Comparison of ENCODE assay signal across 10 mouse cellular contexts in genomic region chr11:101058726-101059125, GRCm38 (mm10). TPM values are rescaled to one million over a fixed set of nuclear protein-coding genes. Genes with fewer than 3 reads are reported as not detected.
A peak's percentile ranks its signal among the peaks of the same experiment; 100 is the strongest.
DNase-seq lines count a peak whose midpoint lies in the region; ATAC-seq and TF ChIP-seq lines count a peak whose summit lies in the region.
"Had no signal": no experiment of that assay in that cellular context is flagged by ENCODE, and none has a peak within 500 bp of the region (broad histone marks: within the 10 kb centered on the region; RNA-seq: fewer than 3 reads in every experiment).

No protein-coding gene starts in this region.

- H3K36me3 ChIP-seq in heart, adult 2 months (ENCODE audit: control insufficient read depth, insufficient read depth, low read length), result peaks cover 15% of the 10 kb centered on the region; the same call in 1 of the 2 replicates
- peaks cover 18% of the 10 kb centered on the region for H3K36me3 ChIP-seq in intestine, postnatal 0 days (ENCODE audit: control insufficient read depth, insufficient read depth)

- no peaks in the 10 kb centered on the region for H3K9me3 ChIP-seq in intestine, postnatal 0 days (ENCODE audit: control insufficient read depth)

- peak; percentile 58 for TF ChIP-seq POLR2A in heart, adult 2 months (IDR thresholded peaks at IDR 0.05; ENCODE audit: insufficient read depth, low read depth, low read length)

- TF ChIP-seq EP300 in heart, adult 2 months (IDR thresholded peaks at IDR 0.05; ENCODE audit: insufficient read depth, low read depth, low read length), result peak; percentile 97

- H3K4me3 ChIP-seq in heart, adult 2 months, result 0 out of 2 replicates have a peak overlapping the region, but pooled peaks have one; percentile 12
- H3K4me3 ChIP-seq in intestine, postnatal 0 days (ENCODE audit: low read depth, low read length), result no peak overlapping the region

- 21% methylated on average over 5 of the region's 5 CpGs for WGBS in heart, adult 2 months
- 36% methylated on average over 5 of the region's 5 CpGs for WGBS in intestine, postnatal 0 days

- H3K27me3 ChIP-seq in heart, adult 2 months (ENCODE audit: control insufficient read depth, insufficient read depth, low read length), result no peaks in the 10 kb centered on the region
- no peaks in the 10 kb centered on the region for H3K27me3 ChIP-seq in intestine, postnatal 0 days (replicated peaks; ENCODE audit: control insufficient read depth, insufficient read depth, low read length)

- ATAC-seq in intestine, postnatal 0 days, result no peak

- no peak overlapping the region for H3K4me2 ChIP-seq in intestine, postnatal 0 days (replicated peaks; ENCODE audit: low read depth)

- H3K9ac ChIP-seq in heart, adult 2 months (ENCODE audit: low read depth, low read length), result peak overlapping the region; percentile 41; the same call in 1 of the 2 replicates
- H3K9ac ChIP-seq in intestine, postnatal 0 days (ENCODE audit: low read depth, low read length), result no peak overlapping the region

- H3K79me2 ChIP-seq in heart, adult 2 months (replicated peaks; ENCODE audit: control insufficient read depth, insufficient read depth, low read length), result no peaks in the 10 kb centered on the region

- TF ChIP-seq CTCF in heart, adult 2 months (IDR thresholded peaks at IDR 0.05), result no peak
- TF ChIP-seq CTCF in intestine, postnatal 0 days (IDR thresholded peaks at IDR 0.05; ENCODE audit: low read depth), result no peak

- intact Hi-C loops in heart, adult 2 months (cut with DNase I), result loop anchor here (1.0 to 2.0 kb wide), 2 partner anchors 75 to 166 kb away; no protein-coding TSS in a partner anchor
- intact Hi-C loops in left cerebral cortex, postnatal 14 days (cut with DNase I), result loop anchor here (2.0 to 5.0 kb wide), 2 partner anchors 46 to 76 kb away; no protein-coding TSS in a partner anchor

- H3K27ac ChIP-seq in heart, adult 2 months, result peak overlapping the region; percentile 92
- H3K27ac ChIP-seq in intestine, postnatal 0 days (ENCODE audit: low read depth, low read length), result peak overlapping the region; percentile 21; the same call in 1 of the 2 replicates

- H3K4me1 ChIP-seq in heart, adult 2 months (ENCODE audit: control insufficient read depth, insufficient read depth, low read length), result peaks cover 46% of the 10 kb centered on the region
- peaks cover 24% of the 10 kb centered on the region for H3K4me1 ChIP-seq in intestine, postnatal 0 days (replicated peaks; ENCODE audit: control insufficient read depth, insufficient read depth, low read length)

- peak; percentile 22 for DNase-seq in kidney, adult 9 months
- no peak for DNase-seq in kidney, adult 11 months
- peak; percentile 33 for DNase-seq in brain, adult 2 months (ENCODE audit: low read depth, low spot score)
- peak; percentile 64 to 75 for DNase-seq in heart, adult 2 months
- no peak for DNase-seq in cerebellum, postnatal 36 days
- no peak for DNase-seq in ovary, adult 18-20 months (ENCODE audit: low spot score)
- no peak for DNase-seq in left cerebral cortex, postnatal 14 days (ENCODE audit: low spot score in 2 of 2)
- DNase-seq: cerebellum, adult 18-20 months; layer of hippocampus, postnatal 36 days had no signal

RNA-seq across cellular contexts. Expression of gene Naglu, which starts 11.1 kb away (rescaled TPM):
- total RNA-seq in heart, adult 2 months (2021), result 1 to 10 TPM; 7.4 to 8.3 TPM
- 11.0 and 14.3 TPM in 2 replicates for polyA plus RNA-seq in heart, adult 2 months (2012; rRNA removed)
- 25.6 and 25.8 TPM in 2 replicates for polyA plus RNA-seq in intestine, postnatal 0 days (2015; fragmentation: Nextera tagmentation; extraction: Ambion mirVana)
- total RNA-seq in left cerebral cortex, postnatal 14 days (2021), result 10 to 100 TPM in 1 of 2 experiments, 1 to 10 TPM in 1; 7.3 to 11.9 TPM

RNA-seq across cellular contexts. Expression of gene Hsd17b1, which starts 19.5 kb away (rescaled TPM):
- under 1 TPM; 0.47 to 0.70 TPM for total RNA-seq in heart, adult 2 months (2021)
- polyA plus RNA-seq in heart, adult 2 months (2012; rRNA removed), result 0.32 and 0.55 TPM in 2 replicates
- 0.08 TPM in 1 of 2 replicates, not detected in the other for polyA plus RNA-seq in intestine, postnatal 0 days (2015; fragmentation: Nextera tagmentation; extraction: Ambion mirVana)
- 1 to 10 TPM in 1 of 2 experiments, under 1 TPM in 1; 0.42 to 1.1 TPM for total RNA-seq in left cerebral cortex, postnatal 14 days (2021)

RNA-seq across cellular contexts. Expression of gene Coasy, which starts 23.6 kb away (rescaled TPM):
- total RNA-seq in heart, adult 2 months (2021), result 10 to 100 TPM; 15.8 to 17.5 TPM
- polyA plus RNA-seq in heart, adult 2 months (2012; rRNA removed), result 22.1 and 24.6 TPM in 2 replicates
- polyA plus RNA-seq in intestine, postnatal 0 days (2015; fragmentation: Nextera tagmentation; extraction: Ambion mirVana), result 28.0 TPM in 2 replicates
- 10 to 100 TPM; 31.1 to 32.0 TPM for total RNA-seq in left cerebral cortex, postnatal 14 days (2021)

RNA-seq across cellular contexts. Expression of gene Mlx, which starts 28.4 kb away (rescaled TPM):
- 10 to 100 TPM; 18.1 to 21.3 TPM for total RNA-seq in heart, adult 2 months (2021)
- 23.0 and 45.2 TPM in 2 replicates for polyA plus RNA-seq in heart, adult 2 months (2012; rRNA removed)
- polyA plus RNA-seq in intestine, postnatal 0 days (2015; fragmentation: Nextera tagmentation; extraction: Ambion mirVana), result 93.3 and 96.4 TPM in 2 replicates
- 10 to 100 TPM; 44.9 to 49.9 TPM for total RNA-seq in left cerebral cortex, postnatal 14 days (2021)

RNA-seq across cellular contexts. Expression of gene Psmc3ip, which starts 36.5 kb away (rescaled TPM):
- 1 to 10 TPM; 1.6 to 2.7 TPM for total RNA-seq in heart, adult 2 months (2021)
- 1.1 and 1.3 TPM in 2 replicates for polyA plus RNA-seq in heart, adult 2 months (2012; rRNA removed)
- 9.1 and 10.5 TPM in 2 replicates for polyA plus RNA-seq in intestine, postnatal 0 days (2015; fragmentation: Nextera tagmentation; extraction: Ambion mirVana)
- 1 to 10 TPM; 3.7 to 4.0 TPM for total RNA-seq in left cerebral cortex, postnatal 14 days (2021)

Comparison
In these comparisons a context has a peak if more than half of its experiments do, and no peak if none do; other contexts are left out.
1. DNase-seq: peak in kidney, adult 9 months (single experiment), brain, adult 2 months (single experiment) and heart, adult 2 months (2 of 2); none in kidney, adult 11 months (single experiment), cerebellum, postnatal 36 days (0 of 2), ovary, adult 18-20 months (single experiment) and left cerebral cortex, postnatal 14 days (0 of 2).